Mouse (Mus musculus) CH12.LX (cell line): Measurements from ENCODE around the gene Galnt16. TPM values are rescaled to one million over a fixed set of nuclear protein-coding genes. Genes with fewer than 3 reads are reported as not detected.

Experiments
- DNase-seq: peaks from one replicate; pipeline ENCODE4 v3.0.0-alpha.2; 2013; ENCODE audit errors: extremely low read depth
- H3K27ac ChIP-seq: 2 replicates; pipeline ENCODE4 v1.5.1; 2012; ENCODE audit warnings: low read depth, mild to moderate bottlenecking, control low read depth, moderate library complexity; ENCODE audit not compliant: insufficient read depth
- H3K27me3 ChIP-seq: replicated peaks from 2 replicates; pipeline ENCODE3; 2012; ENCODE audit warnings: inconsistent platforms
- H3K36me3 ChIP-seq, 2 experiments: replicated peaks in 1 of 2; 2 replicates each; pipeline versions ENCODE3 to v1.6.1; 2012; ENCODE audit warnings: inconsistent platforms in 1 of 2, low read length in 1 of 2, mild to moderate bottlenecking in 1 of 2, mixed read lengths in 1 of 2, moderate library complexity in 1 of 2; ENCODE audit not compliant: control insufficient read depth in 1 of 2, insufficient read depth in 1 of 2
- H3K4me1 ChIP-seq, 2 experiments: 2 replicates each; pipeline ENCODE4 v1.6.1; 2012; ENCODE audit warnings: inconsistent platforms in 1 of 2, moderate library complexity in 1 of 2; ENCODE audit not compliant: insufficient read depth in 2 of 2, control insufficient read depth in 1 of 2
- H3K4me2 ChIP-seq: 2 replicates; pipeline ENCODE4 v1.6.1; 2012; ENCODE audit warnings: low read depth, mild to moderate bottlenecking, control low read depth; ENCODE audit not compliant: poor library complexity, insufficient read depth, severe bottlenecking
- H3K4me3 ChIP-seq, 3 experiments: fragments of 150-350 bp in 1 of 3; sonication (generic) in 1 of 3; replicated peaks in 1 of 3; 2 replicates each; pipeline versions ENCODE3 to v1.5.1; 2011 to 2012; ENCODE audit warnings: low read depth in 2 of 3, low read length in 2 of 3, mild to moderate bottlenecking in 2 of 3, moderate library complexity in 2 of 3, control low read depth in 1 of 3, improper control_type of control experiment in 1 of 3, inconsistent platforms in 1 of 3, mixed read lengths in 1 of 3; ENCODE audit not compliant: poor library complexity in 1 of 3
- H3K79me2 ChIP-seq: replicated peaks from 2 replicates; pipeline ENCODE4 v1.6.1; 2012; ENCODE audit warnings: mild to moderate bottlenecking, moderate library complexity; ENCODE audit not compliant: control insufficient read depth, poor library complexity, insufficient read depth, severe bottlenecking; ENCODE audit errors: extremely low read depth
- H3K9ac ChIP-seq: 2 replicates; pipeline ENCODE4 v1.6.1; 2012; ENCODE audit warnings: low read depth, mild to moderate bottlenecking, control low read depth, moderate library complexity; ENCODE audit not compliant: insufficient read depth
- H3K9me3 ChIP-seq: replicated peaks from 2 replicates; pipeline ENCODE3; 2012; ENCODE audit warnings: low read length, inconsistent platforms, mixed read lengths
- CTCF ChIP-seq, 2 experiments: IDR thresholded peaks in 1 of 2; conservative IDR thresholded peaks in 1 of 2; 2 replicates each; pipeline ENCODE4 v1.5.1; 2011 to 2012; ENCODE audit warnings: low read depth in 2 of 2, low read length in 2 of 2, improper control_type of control experiment in 1 of 2, inconsistent platforms in 1 of 2, mild to moderate bottlenecking in 1 of 2, moderate library complexity in 1 of 2
- E2F4 ChIP-seq: IDR thresholded peaks from 2 replicates; pipeline ENCODE4 v1.6.1; 2011; ENCODE audit warnings: low read depth, low read length, improper control_type of control experiment; ENCODE audit not compliant: insufficient replicate concordance
- EP300 ChIP-seq: IDR thresholded peaks from 2 replicates; pipeline ENCODE4 v1.6.1; 2011; ENCODE audit warnings: low read length, improper control_type of control experiment
- HCFC1 ChIP-seq: IDR thresholded peaks from 2 replicates; pipeline ENCODE4 v1.6.1; 2012; ENCODE audit warnings: low read depth, mild to moderate bottlenecking, inconsistent platforms, low read length, improper control_type of control experiment
- IRF4 ChIP-seq: IDR thresholded peaks from 2 replicates; pipeline ENCODE4 v1.6.1; 2014; ENCODE audit warnings: low read depth, mild to moderate bottlenecking, inconsistent platforms, low read length, improper control_type of control experiment
- JUND ChIP-seq: conservative IDR thresholded peaks from 2 replicates; pipeline ENCODE4 v1.6.1; 2011; ENCODE audit warnings: low read depth, low read length, improper control_type of control experiment
- MAX ChIP-seq: IDR thresholded peaks from 2 replicates; pipeline ENCODE4 v1.6.1; 2011; ENCODE audit warnings: low read length, improper control_type of control experiment
- MAZ ChIP-seq: IDR thresholded peaks from 2 replicates; pipeline ENCODE4 v1.6.1; 2012; ENCODE audit warnings: low read depth, mild to moderate bottlenecking, inconsistent platforms, low read length, improper control_type of control experiment, moderate library complexity
- MEF2A ChIP-seq: IDR thresholded peaks from 2 replicates; pipeline ENCODE4 v1.6.1; 2014; ENCODE audit warnings: low read depth, mild to moderate bottlenecking, inconsistent platforms, low read length, improper control_type of control experiment, borderline replicate concordance
- MXI1 ChIP-seq: IDR thresholded peaks from 2 replicates; pipeline ENCODE4 v1.6.1; 2011; ENCODE audit warnings: mild to moderate bottlenecking, low read depth, low read length, improper control_type of control experiment
- MYC ChIP-seq: IDR thresholded peaks from 2 replicates; pipeline ENCODE4 v1.6.1; 2011; ENCODE audit warnings: low read depth, mild to moderate bottlenecking, improper control_type of control experiment, low read length
- NRF1 ChIP-seq: IDR thresholded peaks from 2 replicates; pipeline ENCODE4 v1.6.1; 2014; ENCODE audit warnings: low read depth, mild to moderate bottlenecking, inconsistent platforms, low read length, improper control_type of control experiment, moderate library complexity
- PAX5 ChIP-seq: IDR thresholded peaks from 2 replicates; pipeline ENCODE4 v1.6.1; 2012; ENCODE audit warnings: low read length, inconsistent platforms, mixed read lengths
- POLR2AphosphoS2 ChIP-seq: IDR thresholded peaks from 2 replicates; pipeline ENCODE4 v1.6.1; 2011; ENCODE audit warnings: low read depth, low read length, improper control_type of control experiment
- RCOR1 ChIP-seq: conservative IDR thresholded peaks from 2 replicates; pipeline ENCODE4 v1.6.1; 2012; ENCODE audit warnings: low read depth, mild to moderate bottlenecking, inconsistent platforms, low read length, improper control_type of control experiment
- SIN3A ChIP-seq: IDR thresholded peaks from 2 replicates; pipeline ENCODE4 v1.6.1; 2012; ENCODE audit warnings: low read length, improper control_type of control experiment, inconsistent platforms
- TBP ChIP-seq: conservative IDR thresholded peaks from 2 replicates; pipeline ENCODE4 v1.6.1; 2011; ENCODE audit warnings: low read depth, low read length, improper control_type of control experiment
- UBTF ChIP-seq: IDR thresholded peaks from 2 replicates; pipeline ENCODE4 v1.6.1; 2012; ENCODE audit warnings: low read depth, mild to moderate bottlenecking, inconsistent platforms, low read length, improper control_type of control experiment, moderate library complexity
- USF1 ChIP-seq: IDR thresholded peaks from 2 replicates; pipeline ENCODE4 v1.6.1; 2014; ENCODE audit warnings: low read depth, mild to moderate bottlenecking, inconsistent platforms, low read length, improper control_type of control experiment
- ZMIZ1 ChIP-seq: IDR thresholded peaks from 2 replicates; pipeline ENCODE4 v1.6.1; 2012; ENCODE audit warnings: low read depth, mild to moderate bottlenecking, inconsistent platforms, low read length, improper control_type of control experiment
- dilution Hi-C: fragments of 300-500 bp; cut with MboI; formaldehyde crosslinking; loops from 2 replicates; pipeline ENCODE4 v1.14.3; 2020; ENCODE audit warnings: low sequenced_read_pairs; ENCODE audit not compliant: extremely low pct_unique_long_range_greater_than_20kb, extremely low pct_ligation_motif_present
- in situ Hi-C: fragments of 300-500 bp; cut with MboI; formaldehyde crosslinking; loops from 3 replicates; pipeline ENCODE4 v1.14.3; 2019; ENCODE audit warnings: low sequenced_read_pairs, low pct_ligation_motif_present, low pct_unique_long_range_greater_than_20kb, mixed read lengths
- polyA plus RNA-seq: library from polyadenylated mRNA; unstranded; fragments of >175 nt; gene quantifications from 2 replicates; pipeline ENCODE4 v1.2.1, GENCODE M21; 2012; ENCODE audit warnings: low read depth; ENCODE audit not compliant: insufficient read length
- total RNA-seq, 2 experiments: library from RNA; depleted of rRNA; stranded (reverse); fragments of 300-350 nt in 1 of 2; fragments of >200 nt in 1 of 2; gene quantifications; 2 replicates each; pipeline ENCODE4 v1.2.3; 2012 to 2014

Galnt16 gene
- total and polyA plus RNA-seq, 3 experiments, result not detected

DNA sequence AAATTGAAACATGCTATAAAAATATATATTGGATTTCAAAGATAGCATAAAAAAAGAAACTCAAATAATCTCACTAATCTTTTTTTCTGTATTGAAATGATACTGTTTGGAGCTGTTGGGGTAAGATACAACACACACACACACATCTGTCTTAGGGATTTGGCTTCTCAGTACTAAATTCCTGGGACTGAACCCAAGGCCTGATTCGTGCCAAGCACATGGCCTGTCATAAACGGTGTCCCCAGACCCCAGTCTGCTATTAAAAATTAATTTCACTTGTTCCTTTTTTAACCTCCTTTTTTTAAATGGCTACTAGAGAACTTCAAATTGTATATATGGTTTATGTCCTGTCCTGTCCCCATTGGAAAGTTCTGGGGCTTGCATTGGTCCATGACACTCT, 12.0 kb downstream of the Galnt16 start:
- Histone ChIP-seq H3K9me3 (no peaks in the 10 kb centered on the region), H3K4me1 (peaks cover 4 to 18% of the 10 kb centered on the region in 2 experiments; a peak in 3 of 4 replicates), H3K4me2 (no peak overlapping the region), H3K27me3 (peaks cover 2% of the 10 kb centered on the region), H3K4me3 (no peak overlapping the region), H3K79me2 (no peaks in the 10 kb centered on the region), H3K9ac (no peak overlapping the region), H3K27ac (no peak overlapping the region), H3K36me3 (no peaks in the 10 kb centered on the region)
- dilution Hi-C loops (no loop called here), in situ Hi-C loops (no loop called here)
- DNase-seq, result no peak
- no peak for TF ChIP-seq CTCF (conservative IDR thresholded peaks at IDR 0.05 in 1 of 2, IDR thresholded peaks at IDR 0.05 in 1 of 2; ENCODE audit: low read depth in 2 of 2, low read length in 2 of 2)
- no peak for TF ChIP-seq SIN3A
- TF ChIP-seq MXI1, result no peak
- TF ChIP-seq NRF1, result no peak
- no peak for TF ChIP-seq POLR2AphosphoS2
- TF ChIP-seq EP300, result no peak
- TF ChIP-seq HCFC1, result no peak
- no peak for TF ChIP-seq JUND
- no peak for TF ChIP-seq UBTF
- TF ChIP-seq IRF4, result no peak

DNA sequence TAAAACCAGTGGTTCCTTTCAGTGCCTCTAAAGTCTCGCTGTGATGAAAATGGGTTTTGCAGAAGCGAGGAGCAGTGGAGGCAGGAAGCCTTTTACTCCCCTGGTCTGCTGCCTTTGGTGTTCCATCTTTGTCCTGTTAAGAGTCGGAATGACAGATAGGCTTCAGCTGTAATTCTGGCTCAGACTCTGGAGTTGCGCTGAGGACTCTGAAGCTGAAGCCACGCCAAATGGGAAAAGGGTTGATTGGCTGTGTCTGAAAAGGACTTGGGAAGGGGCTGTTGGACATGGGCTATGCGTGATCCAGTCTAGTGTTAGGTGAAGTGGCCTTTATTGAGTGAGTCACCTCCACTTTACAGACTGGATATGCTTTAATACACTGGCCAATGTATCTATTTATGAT, 12.6 kb downstream of the Galnt16 start:
- H3K4me3 ChIP-seq, result no peak overlapping the region
- no peak overlapping the region for H3K4me2 ChIP-seq
- peaks cover 2% of the 10 kb centered on the region for H3K27me3 ChIP-seq
- TF ChIP-seq RCOR1 (no peak), MAX (no peak), MEF2A (no peak), PAX5 (no peak), TBP (no peak), MAZ (no peak), ZMIZ1 (no peak), MYC (no peak), E2F4 (no peak), USF1 (no peak)
- TF ChIP-seq, all 38 proteins: peak for 0
- in situ Hi-C loops, result no loop called here
- no peak for DNase-seq
- Histone ChIP-seq H3K79me2 (no peaks in the 10 kb centered on the region), H3K36me3 (no peaks in the 10 kb centered on the region), H3K9me3 (no peaks in the 10 kb centered on the region), H3K4me1 (peaks cover 4 to 24% of the 10 kb centered on the region in 2 experiments; a peak in 3 of 4 replicates), H3K9ac (no peak overlapping the region), H3K27ac (no peak overlapping the region)
- dilution Hi-C loops, result no loop called here
